10 mouse cellular contexts compared by ENCODE assay signal in genomic region chr15:40075334-40075893, GRCm38 (mm10). TPM values are rescaled to one million over a fixed set of nuclear protein-coding genes. Genes with fewer than 3 reads are reported as not detected.
DNase-seq lines count a peak whose midpoint lies in the region; ATAC-seq and TF ChIP-seq lines count a peak whose summit lies in the region.
"Had no signal": no experiment of that assay in that cellular context is flagged by ENCODE, and none has a peak within 500 bp of the region (broad histone marks: within the 10 kb centered on the region; RNA-seq: fewer than 3 reads in every experiment).

No protein-coding gene starts in this region.

- no peak overlapping the region for H3K4me2 ChIP-seq in liver, postnatal 0 days (ENCODE audit: low read depth, low read length)
- no peak overlapping the region for H3K4me2 ChIP-seq in liver, embryonic 11.5 days
- H3K4me2 ChIP-seq in midbrain, embryonic 15.5 days, result no peak overlapping the region

- WGBS in liver, postnatal 0 days (ENCODE audit: insufficient replicate concordance), result 69% methylated on average over 3 of the region's 3 CpGs
- WGBS in liver, embryonic 11.5 days, result 62% methylated on average over 3 of the region's 3 CpGs
- WGBS in midbrain, embryonic 15.5 days, result 57% methylated on average over 3 of the region's 3 CpGs

- H3K27ac ChIP-seq in liver, postnatal 0 days (ENCODE audit: low read depth), result no peak overlapping the region
- no peak overlapping the region for H3K27ac ChIP-seq in liver, embryonic 11.5 days (ENCODE audit: low read depth, low read length)
- no peak overlapping the region for H3K27ac ChIP-seq in midbrain, embryonic 15.5 days

- ATAC-seq in liver, postnatal 0 days, result no peak
- no peak for ATAC-seq in liver, embryonic 11.5 days (replicated peaks; ENCODE audit: low FRiP score)
- 0 out of 2 replicates have a peak, but pooled peaks have one; percentile 45 for ATAC-seq in midbrain, embryonic 15.5 days (replicated peaks)
- ATAC-seq: intestine, postnatal 0 days had no signal

- no peak for TF ChIP-seq CTCF in liver, postnatal 0 days (IDR thresholded peaks at IDR 0.05; ENCODE audit: low read depth)

- peak; percentile 8 to 48 for DNase-seq in adrenal gland, adult (ENCODE audit: inconsistent age in 2 of 2, low spot score in 1 of 2)
- no peak for DNase-seq in adrenal gland, postnatal 4 days (ENCODE audit: low spot score in 2 of 2)
- DNase-seq in liver, postnatal 0 days, result peak; percentile 20
- no peak for DNase-seq in liver, embryonic 11.5 days (ENCODE audit: low spot score)
- peak; percentile 10 for DNase-seq in gastrocnemius, adult 18-20 months (ENCODE audit: low spot score)
- no peak for DNase-seq in thymus, postnatal 25 days
- DNase-seq in urinary bladder, postnatal 4 days (ENCODE audit: low spot score in 2 of 2), result no peak

- H3K36me3 ChIP-seq in liver, postnatal 0 days (replicated peaks; ENCODE audit: insufficient read depth, low read length), result no peaks in the 10 kb centered on the region
- H3K36me3 ChIP-seq in liver, embryonic 11.5 days (ENCODE audit: control insufficient read depth, insufficient read depth, low read length), result no peaks in the 10 kb centered on the region
- no peaks in the 10 kb centered on the region for H3K36me3 ChIP-seq in midbrain, embryonic 15.5 days (replicated peaks)

- H3K9ac ChIP-seq in liver, postnatal 0 days (replicated peaks), result no peak overlapping the region
- no peak overlapping the region for H3K9ac ChIP-seq in liver, embryonic 11.5 days (ENCODE audit: low read depth, low read length)
- no peak overlapping the region for H3K9ac ChIP-seq in midbrain, embryonic 15.5 days

- H3K4me1 ChIP-seq in liver, postnatal 0 days (ENCODE audit: insufficient read depth), result no peaks in the 10 kb centered on the region
- no peaks in the 10 kb centered on the region for H3K4me1 ChIP-seq in liver, embryonic 11.5 days (replicated peaks; ENCODE audit: control insufficient read depth, insufficient read depth, low read length)
- no peaks in the 10 kb centered on the region for H3K4me1 ChIP-seq in midbrain, embryonic 15.5 days

- no peaks in the 10 kb centered on the region for H3K9me3 ChIP-seq in liver, postnatal 0 days (ENCODE audit: low read length)
- no peaks in the 10 kb centered on the region for H3K9me3 ChIP-seq in liver, embryonic 11.5 days (ENCODE audit: control insufficient read depth, low read length)
- no peaks in the 10 kb centered on the region for H3K9me3 ChIP-seq in midbrain, embryonic 15.5 days

- no peak overlapping the region for H3K4me3 ChIP-seq in liver, postnatal 0 days (ENCODE audit: low read depth, low read length)
- no peak overlapping the region for H3K4me3 ChIP-seq in liver, embryonic 11.5 days (ENCODE audit: low read depth, low read length)
- H3K4me3 ChIP-seq in midbrain, embryonic 15.5 days, result no peak overlapping the region

- no peaks in the 10 kb centered on the region for H3K27me3 ChIP-seq in liver, postnatal 0 days (ENCODE audit: insufficient read depth, low read length)
- no peaks in the 10 kb centered on the region for H3K27me3 ChIP-seq in liver, embryonic 11.5 days (replicated peaks; ENCODE audit: control insufficient read depth, insufficient read depth, low read length)
- no peaks in the 10 kb centered on the region for H3K27me3 ChIP-seq in midbrain, embryonic 15.5 days (replicated peaks)

- no peak for TF ChIP-seq EP300 in liver, postnatal 0 days (IDR thresholded peaks at IDR 0.05; ENCODE audit: low read depth)

RNA-seq across cellular contexts. Expression of gene 9330182O14Rik, which starts 58.8 kb away (rescaled TPM):
- under 1 TPM; 0.48 to 0.68 TPM for total RNA-seq in adrenal gland, postnatal 4 days (2021)
- polyA plus RNA-seq in liver, postnatal 0 days (2015; fragmentation: Nextera tagmentation; extraction: Ambion mirVana), result not detected in 2 replicates
- polyA plus RNA-seq in liver, embryonic 11.5 days (2014; fragmentation: Nextera tagmentation; extraction: Ambion mirVana), result not detected in 2 replicates
- not detected for total RNA-seq in gastrocnemius, adult 18-20 months (2021)
- polyA plus RNA-seq in midbrain, embryonic 15.5 days (2015; fragmentation: Nextera tagmentation; extraction: Ambion mirVana), result not detected in 2 replicates
- polyA plus RNA-seq: intestine, postnatal 0 days; liver, embryonic 16.5 days had no signal

Comparison
In these comparisons a context has a peak if more than half of its experiments do, and no peak if none do; other contexts are left out.
1. DNase-seq: peak in adrenal gland, adult (2 of 2), liver, postnatal 0 days (single experiment) and gastrocnemius, adult 18-20 months (single experiment); none in adrenal gland, postnatal 4 days (0 of 2), liver, embryonic 11.5 days (single experiment), thymus, postnatal 25 days (single experiment) and urinary bladder, postnatal 4 days (0 of 2).